9 mouse cellular contexts compared by ENCODE assay signal in genomic region chr11:30196368-30197070, GRCm38 (mm10).
DNase-seq lines count a peak whose midpoint lies in the region; ATAC-seq lines count a peak whose summit lies in the region.
"Had no signal": no experiment of that assay in that cellular context is flagged by ENCODE, and none has a peak within 500 bp of the region (broad histone marks: within the 10 kb centered on the region; RNA-seq: fewer than 3 reads in every experiment).

No protein-coding gene starts in this region.

- H3K9ac ChIP-seq in heart, embryonic 12.5 days: peak overlapping the region; percentile 24; the same call in 1 of the 2 replicates
- no peak overlapping the region for H3K9ac ChIP-seq in neural tube, embryonic 12.5 days

- no peak for DNase-seq in heart, postnatal 25 days (ENCODE audit: low spot score)
- no peak for DNase-seq in neural tube, embryonic 10.5 days (ENCODE audit: extremely low spot score, low spot score)
- DNase-seq in induced T-regulatory cell, adult 2 months (ENCODE audit: low read depth): peak; percentile 61
- peak; percentile 16 for DNase-seq in splenic B cell, adult 2 months (ENCODE audit: low read depth, low spot score)
- DNase-seq in embryo, embryonic 11 days: no peak
- DNase-seq in gastrocnemius, postnatal 36 days: no peak
- DNase-seq: retina, postnatal 1 day had no signal

- no peaks in the 10 kb centered on the region for H3K9me3 ChIP-seq in heart, embryonic 12.5 days (replicated peaks)
- no peaks in the 10 kb centered on the region for H3K9me3 ChIP-seq in neural tube, embryonic 12.5 days

- H3K27ac ChIP-seq in heart, embryonic 12.5 days (ENCODE audit: poor library complexity, severe bottlenecking): 0 out of 2 replicates have a peak overlapping the region, but pooled peaks have one; percentile 35
- no peak overlapping the region for H3K27ac ChIP-seq in neural tube, embryonic 12.5 days

- H3K4me3 ChIP-seq in heart, embryonic 12.5 days: peak overlapping the region; percentile 55
- H3K4me3 ChIP-seq in neural tube, embryonic 12.5 days: no peak overlapping the region

- peak overlapping the region; percentile 82 for H3K4me2 ChIP-seq in heart, embryonic 12.5 days
- H3K4me2 ChIP-seq in neural tube, embryonic 12.5 days (replicated peaks): 0 out of 2 replicates have a peak overlapping the region, but pooled peaks have one; percentile 85

- peaks cover 9% of the 10 kb centered on the region; the same call in 1 of the 2 replicates for H3K36me3 ChIP-seq in heart, embryonic 12.5 days
- H3K36me3 ChIP-seq in neural tube, embryonic 12.5 days: no peaks in the 10 kb centered on the region
- H3K36me3 ChIP-seq in splenic B cell, adult 2 months (ENCODE audit: control insufficient read depth, insufficient read depth, low read length, poor library complexity, severe bottlenecking): no peaks in the 10 kb centered on the region

- 56% methylated on average over 4 of the region's 4 CpGs for WGBS in heart, embryonic 12.5 days
- WGBS in neural tube, embryonic 12.5 days: 75% methylated on average over 4 of the region's 4 CpGs

- intact Hi-C loops in heart, postnatal 25 days (cut with DNase I): loop anchor here (5.0 kb wide), 1 partner anchor 34 kb away; no protein-coding TSS in a partner anchor
- intact Hi-C loops in gastrocnemius, postnatal 36 days (cut with DNase I): no loop called here

- peaks cover 43% of the 10 kb centered on the region for H3K4me1 ChIP-seq in heart, embryonic 12.5 days (replicated peaks)
- H3K4me1 ChIP-seq in neural tube, embryonic 12.5 days: peaks cover 14% of the 10 kb centered on the region

- no peak for ATAC-seq in heart, embryonic 12.5 days (ENCODE audit: insufficient number of reproducible peaks, low FRiP score)
- no peak for ATAC-seq in neural tube, embryonic 12.5 days (ENCODE audit: low FRiP score, low read depth)

- H3K27me3 ChIP-seq in heart, embryonic 12.5 days (replicated peaks): no peaks in the 10 kb centered on the region
- no peaks in the 10 kb centered on the region for H3K27me3 ChIP-seq in neural tube, embryonic 12.5 days (replicated peaks)
- H3K27me3 ChIP-seq in splenic B cell, adult 2 months (ENCODE audit: control insufficient read depth, insufficient read depth, low read length, poor library complexity, severe bottlenecking): no peaks in the 10 kb centered on the region

Comparison
In these comparisons a context has a peak if more than half of its experiments do, and no peak if none do; other contexts are left out.
1. DNase-seq: peak in induced T-regulatory cell, adult 2 months (single experiment) and splenic B cell, adult 2 months (single experiment); none in heart, postnatal 25 days (single experiment), neural tube, embryonic 10.5 days (single experiment), embryo, embryonic 11 days (single experiment) and gastrocnemius, postnatal 36 days (0 of 2).